Mouse (Mus musculus) mesoderm, embryonic 11.5 days (tissue): ENCODE results near the gene Eda2r.
A peak's percentile ranks its signal among the peaks of the same experiment; 100 is the strongest.

Experiments
- DNase-seq: peaks from one replicate; pipeline ENCODE4 v3.0.0-alpha.2; 2012; ENCODE audit warnings: low read depth, low spot score

The Eda2r gene

DNA sequence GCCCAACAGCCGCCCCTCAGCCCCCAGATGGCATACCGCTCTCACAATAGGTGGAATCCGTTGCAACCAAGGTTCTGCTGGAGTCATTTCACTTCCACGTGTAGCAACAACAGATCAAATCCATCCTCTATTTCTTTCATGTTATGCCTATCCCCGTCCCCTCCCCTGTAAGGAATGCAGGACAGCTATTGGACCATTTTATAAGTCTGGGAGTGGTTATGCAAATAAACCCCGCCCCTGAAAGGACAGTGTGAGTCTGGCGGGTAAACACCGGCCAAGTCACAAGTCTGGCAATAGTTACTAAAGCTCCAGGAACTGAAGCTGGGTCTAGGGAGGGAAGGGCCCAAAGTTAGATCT, at the start of gene Eda2r:
TSS of gene Eda2r (minus strand) at position 152 of the 357 bp plus-strand sequence.
- peak; percentile 70 for DNase-seq

DNA sequence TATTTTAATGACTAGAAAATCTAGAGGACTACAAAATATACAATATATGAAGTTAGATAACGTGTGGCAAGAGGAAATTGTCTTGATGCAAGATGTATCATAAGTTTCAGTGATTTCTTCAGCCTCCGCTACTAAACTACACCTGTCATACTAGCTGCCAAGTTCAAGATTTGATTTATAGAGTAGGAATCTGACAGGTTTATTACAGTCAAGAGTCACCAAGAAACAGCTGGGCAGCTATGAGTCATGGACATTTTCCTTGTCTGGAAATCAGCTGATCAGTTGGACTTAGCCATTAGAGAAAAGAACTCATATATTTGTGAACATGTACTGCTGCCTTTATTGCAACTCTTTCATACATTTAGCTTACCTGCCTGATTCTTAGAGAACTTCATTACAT, 20.9 kb upstream of the Eda2r start:
- DNase-seq, result no peak

DNA sequence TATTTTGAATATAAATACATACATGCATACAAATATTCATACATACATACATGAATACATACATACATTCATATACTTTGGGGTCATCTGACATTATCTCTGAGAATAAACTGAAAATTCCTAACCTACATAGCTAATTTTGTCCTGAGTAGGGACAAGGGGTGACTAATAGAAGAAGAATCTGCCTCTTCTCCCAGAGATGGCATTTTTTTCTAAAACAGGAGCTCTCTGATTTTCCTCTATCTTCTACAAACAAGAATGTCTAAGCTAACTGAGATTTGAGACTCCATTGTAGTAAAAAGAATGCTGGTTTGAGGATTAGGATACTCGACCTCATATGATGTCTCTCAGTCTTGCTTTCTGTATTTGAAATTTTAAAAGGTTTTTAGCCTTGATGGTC, 1.1 kb upstream of the Eda2r start:
- DNase-seq, result no peak

- DNase-seq, result peak; percentile 47
Measured at GRCm38 (mm10) chrX:97376321-97377064, 523 bp downstream of the Eda2r start.

DNA sequence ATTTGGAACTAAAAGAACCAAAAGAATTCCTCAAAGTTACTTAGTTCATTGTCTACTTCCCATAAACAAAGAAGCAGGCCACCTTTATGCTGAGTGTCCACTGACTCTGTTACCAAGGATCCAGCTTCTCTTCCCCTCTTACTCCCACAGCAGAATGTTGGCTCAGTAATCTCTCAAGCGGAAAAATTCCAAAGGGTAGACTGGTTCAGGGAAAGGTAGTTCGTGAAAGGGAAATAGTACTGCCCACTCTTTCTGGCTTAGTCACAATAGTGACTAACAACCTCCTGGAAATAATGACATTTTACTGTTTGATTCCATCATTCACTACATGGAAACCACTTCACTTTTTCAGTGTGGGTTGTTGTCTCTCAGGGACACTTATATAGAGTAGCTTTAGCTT, 4.2 kb downstream of the Eda2r start:
- DNase-seq, result no peak

GRCm38 (mm10) chrX:97369206-97369605, 7.8 kb downstream of the Eda2r start:
- peak; percentile 3 for DNase-seq

DNA sequence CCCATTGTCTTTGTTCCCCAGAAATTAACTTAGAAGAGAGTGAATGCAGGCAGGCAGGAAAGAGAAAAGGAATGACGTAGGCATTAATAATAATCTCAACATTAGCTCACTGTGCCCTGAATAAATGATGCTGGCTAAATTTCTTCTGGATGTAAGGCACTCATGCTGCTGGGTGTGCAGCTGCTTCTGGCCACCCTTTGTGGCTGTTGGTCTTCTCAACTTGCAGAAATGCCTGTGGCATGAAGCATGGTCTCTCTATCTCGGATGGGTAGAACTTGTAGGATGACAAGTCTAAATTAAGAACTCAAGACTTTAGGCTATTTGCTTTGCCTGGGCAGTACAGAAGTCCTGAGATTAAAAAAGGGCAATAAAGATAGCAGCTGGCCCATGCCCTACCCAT, 8.3 kb downstream of the Eda2r start:
- DNase-seq, result no peak

DNA sequence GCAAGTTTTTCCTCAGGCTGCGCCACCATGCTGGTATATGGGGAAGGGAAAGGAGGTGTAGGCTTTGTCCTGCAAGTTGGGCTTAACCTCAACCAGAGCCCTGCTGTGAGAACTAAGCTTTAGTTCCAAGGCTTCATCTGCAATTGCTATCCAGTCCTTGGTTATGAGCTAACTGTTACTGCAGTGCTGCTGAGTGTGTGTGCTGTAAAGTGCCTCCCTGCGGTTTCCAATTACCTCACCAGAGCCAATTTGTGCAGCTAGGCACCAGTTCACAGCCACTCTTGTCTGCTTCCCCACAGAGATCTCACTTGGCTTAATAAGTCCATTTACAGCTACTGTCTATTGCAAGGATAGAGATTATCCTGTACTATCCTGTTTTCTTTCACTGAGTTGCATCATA, 16.1 kb downstream of the Eda2r start:
- DNase-seq, result no peak

- no peak for DNase-seq
Measured at GRCm38 (mm10) chrX:97327891-97328290, 49.1 kb downstream of the Eda2r start.
